Mouse (Mus musculus): ENCODE measurements around the gene Crcp. TPM values are rescaled to one million over a fixed set of nuclear protein-coding genes. Genes with fewer than 3 reads are reported as not detected.

Gene Crcp
- 85.6 and 86.8 TPM in 2 replicates for polyA plus RNA-seq (2015; fragmentation: Nextera tagmentation; extraction: Ambion mirVana)

DNA sequence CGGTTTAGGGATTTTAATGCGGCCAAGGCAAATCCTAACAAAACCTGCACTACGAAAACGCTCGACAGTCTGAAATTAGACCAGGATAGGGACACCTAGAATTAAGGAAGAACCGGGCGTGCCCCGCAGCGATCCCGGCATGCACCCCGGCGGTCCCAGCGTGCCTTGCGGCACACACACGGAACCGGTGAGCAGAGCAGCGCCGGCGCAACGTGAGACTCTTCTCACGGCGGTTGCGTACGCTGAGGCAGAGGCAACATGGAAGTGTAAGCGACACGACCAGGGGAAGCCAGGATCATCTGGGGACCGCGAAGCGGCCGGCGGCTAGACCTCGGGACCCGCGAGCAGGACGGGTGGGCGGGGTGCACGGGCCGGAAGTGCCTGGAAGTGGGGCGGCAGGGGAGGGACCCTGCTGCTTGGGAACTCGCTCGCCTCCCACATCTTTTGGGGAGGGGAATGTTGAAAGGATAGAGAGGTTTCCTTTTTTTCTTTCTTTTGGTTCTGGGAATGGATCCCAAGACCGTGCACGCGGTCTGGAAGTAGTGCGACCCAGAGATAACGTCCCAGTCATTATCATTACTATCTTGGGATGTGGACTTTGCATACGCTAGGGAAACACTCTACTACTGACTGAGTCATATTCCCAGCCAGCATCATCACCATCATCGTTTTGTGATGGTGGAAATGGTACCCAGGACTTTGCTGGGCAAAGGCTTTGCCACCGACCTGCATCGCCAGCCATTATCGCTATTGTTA is at the start of gene Crcp, which contains the start of gene Asl:
TSS of gene Crcp (plus strand) at position 149 of the 756 bp plus-strand sequence.
TSS of gene Asl (minus strand) at position 106 of the 756 bp plus-strand sequence.
- no peaks in the 10 kb centered on the region for H3K9me3 ChIP-seq (replicated peaks; ENCODE audit: control insufficient read depth, low read length, poor library complexity, severe bottlenecking)
- H3K4me3 ChIP-seq (ENCODE audit: low read depth, low read length), result peak within 1 kb of the TSS; percentile 65
- 2% methylated on average over 51 of the region's 51 CpGs for WGBS
- H3K27me3 ChIP-seq (ENCODE audit: control insufficient read depth, insufficient read depth, low read depth, low read length), result peaks cover 3% of the 10 kb centered on the region; the same call in 1 of the 2 replicates
- peaks cover 7% of the 10 kb centered on the region for H3K4me1 ChIP-seq (ENCODE audit: control insufficient read depth, insufficient read depth, low read length)
- peak within 1 kb of the TSS; percentile 72 for H3K9ac ChIP-seq (ENCODE audit: low read depth, low read length)
- peak; percentile 88 for ATAC-seq
- H3K36me3 ChIP-seq (ENCODE audit: control insufficient read depth, insufficient read depth, low read length), result no peaks in the 10 kb centered on the region
- peak within 1 kb of the TSS; percentile 75 for H3K4me2 ChIP-seq (ENCODE audit: low read length)
- peak within 1 kb of the TSS; percentile 93 for H3K27ac ChIP-seq (ENCODE audit: low read length)

DNA sequence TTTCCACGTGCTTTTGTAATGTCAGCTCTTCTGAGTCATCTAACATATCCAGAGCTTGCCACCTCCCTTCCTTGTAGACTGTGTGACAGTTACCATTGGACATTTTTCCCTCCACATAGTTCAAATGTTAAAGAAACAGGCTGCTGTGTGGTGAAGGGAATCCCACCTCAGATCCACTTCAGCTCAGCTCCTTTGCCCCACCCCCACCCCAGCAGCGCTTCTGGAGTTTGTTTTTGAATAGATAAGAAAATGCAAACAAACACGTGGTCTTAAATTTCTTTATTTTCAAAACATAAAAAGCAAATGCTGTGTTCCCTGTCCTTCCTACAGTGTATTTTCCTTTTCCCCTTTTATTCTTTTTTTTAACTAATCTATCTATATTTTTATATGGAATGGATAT is 48.9 kb upstream of the Crcp start:
- Histone ChIP-seq H3K27ac (ENCODE audit: low read length) (no peak overlapping the region), H3K9me3 (replicated peaks; ENCODE audit: control insufficient read depth, low read length, poor library complexity, severe bottlenecking) (no peaks in the 10 kb centered on the region), H3K4me3 (ENCODE audit: low read depth, low read length) (no peak overlapping the region), H3K4me1 (ENCODE audit: control insufficient read depth, insufficient read depth, low read length) (no peaks in the 10 kb centered on the region), H3K9ac (ENCODE audit: low read depth, low read length) (no peak overlapping the region), H3K36me3 (ENCODE audit: control insufficient read depth, insufficient read depth, low read length) (peaks cover 6% of the 10 kb centered on the region), H3K4me2 (ENCODE audit: low read length) (no peak overlapping the region), H3K27me3 (ENCODE audit: control insufficient read depth, insufficient read depth, low read depth, low read length) (no peaks in the 10 kb centered on the region)
- no peak for ATAC-seq
- 84% methylated on average over 3 of the region's 3 CpGs for WGBS

DNA sequence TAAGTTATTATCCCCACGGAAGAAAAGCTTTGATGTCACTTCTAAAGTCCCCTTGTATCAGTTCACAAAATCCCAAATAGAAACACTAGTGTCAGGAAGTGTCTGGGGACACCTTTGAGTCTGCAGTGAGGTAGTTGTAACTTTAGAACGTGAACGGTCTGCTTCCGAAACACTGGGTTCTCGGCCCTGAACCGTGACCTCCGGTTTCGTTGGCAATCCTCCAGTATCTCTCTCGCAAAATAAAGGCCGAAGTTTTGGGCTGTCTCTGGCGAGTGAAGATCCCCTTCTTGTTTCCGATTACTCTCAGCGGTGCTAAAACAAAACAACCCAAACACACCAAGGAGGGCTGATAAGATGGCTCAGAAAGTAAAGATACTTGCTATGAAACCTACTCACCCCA is 39.7 kb upstream of the Crcp start:
- no peak overlapping the region for H3K27ac ChIP-seq (ENCODE audit: low read length)
- no peaks in the 10 kb centered on the region for H3K4me1 ChIP-seq (ENCODE audit: control insufficient read depth, insufficient read depth, low read length)
- H3K9me3 ChIP-seq (replicated peaks; ENCODE audit: control insufficient read depth, low read length, poor library complexity, severe bottlenecking), result no peaks in the 10 kb centered on the region
- WGBS, result 82% methylated on average over 13 of the region's 13 CpGs
- no peak overlapping the region for H3K9ac ChIP-seq (ENCODE audit: low read depth, low read length)
- H3K27me3 ChIP-seq (ENCODE audit: control insufficient read depth, insufficient read depth, low read depth, low read length), result no peaks in the 10 kb centered on the region
- ATAC-seq, result no peak
- no peak overlapping the region for H3K4me2 ChIP-seq (ENCODE audit: low read length)
- H3K36me3 ChIP-seq (ENCODE audit: control insufficient read depth, insufficient read depth, low read length), result no peaks in the 10 kb centered on the region
- H3K4me3 ChIP-seq (ENCODE audit: low read depth, low read length), result no peak overlapping the region

DNA sequence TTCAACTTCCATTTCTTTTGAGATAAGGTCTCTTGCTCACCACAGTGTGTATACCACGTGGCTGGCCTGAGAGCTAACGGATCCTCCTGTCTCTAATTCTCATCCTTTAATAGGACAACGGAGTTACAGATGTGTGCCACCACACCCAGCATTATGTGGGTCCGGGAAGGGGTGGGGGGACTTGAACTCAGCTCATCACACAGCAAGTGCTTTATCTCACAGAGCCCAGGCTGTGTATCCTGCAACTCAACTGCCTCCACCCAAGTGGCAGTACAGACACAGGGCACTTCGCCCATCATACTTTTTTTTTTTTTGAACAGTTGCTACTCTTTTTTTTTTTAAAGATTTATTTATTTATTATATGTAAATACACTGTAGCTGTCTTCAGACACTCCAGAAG is 37.2 kb upstream of the Crcp start:
- ATAC-seq, result no peak
- H3K36me3 ChIP-seq (ENCODE audit: control insufficient read depth, insufficient read depth, low read length), result no peaks in the 10 kb centered on the region
- WGBS, result 92% methylated on average over 5 of the region's 5 CpGs
- no peak overlapping the region for H3K4me2 ChIP-seq (ENCODE audit: low read length)
- no peak overlapping the region for H3K4me3 ChIP-seq (ENCODE audit: low read depth, low read length)
- H3K27ac ChIP-seq (ENCODE audit: low read length), result no peak overlapping the region
- no peaks in the 10 kb centered on the region for H3K9me3 ChIP-seq (replicated peaks; ENCODE audit: control insufficient read depth, low read length, poor library complexity, severe bottlenecking)
- H3K27me3 ChIP-seq (ENCODE audit: control insufficient read depth, insufficient read depth, low read depth, low read length), result no peaks in the 10 kb centered on the region
- H3K9ac ChIP-seq (ENCODE audit: low read depth, low read length), result no peak overlapping the region
- no peaks in the 10 kb centered on the region for H3K4me1 ChIP-seq (ENCODE audit: control insufficient read depth, insufficient read depth, low read length)

DNA sequence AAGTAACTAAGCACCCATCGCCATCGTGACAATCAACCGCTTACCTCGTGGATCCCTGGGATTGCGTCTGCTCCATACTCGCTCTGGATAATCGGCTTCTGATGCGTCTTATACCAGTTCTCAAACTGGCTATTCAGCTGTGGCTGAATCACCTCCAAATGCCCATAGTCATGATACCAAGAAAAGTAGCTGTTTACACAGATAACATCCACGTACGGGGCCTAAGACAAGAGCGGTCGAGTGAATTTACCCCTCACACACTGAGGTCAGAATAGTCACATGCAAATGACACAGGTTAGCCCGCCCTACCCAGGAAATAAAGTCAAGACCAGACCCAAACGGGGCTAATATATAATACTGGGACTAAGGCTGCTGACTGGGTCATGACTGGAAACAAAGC is 35.7 kb upstream of the Crcp start:
- Histone ChIP-seq H3K9me3 (replicated peaks; ENCODE audit: control insufficient read depth, low read length, poor library complexity, severe bottlenecking) (no peaks in the 10 kb centered on the region), H3K27me3 (ENCODE audit: control insufficient read depth, insufficient read depth, low read depth, low read length) (no peaks in the 10 kb centered on the region), H3K36me3 (ENCODE audit: control insufficient read depth, insufficient read depth, low read length) (no peaks in the 10 kb centered on the region), H3K4me2 (ENCODE audit: low read length) (no peak overlapping the region), H3K9ac (ENCODE audit: low read depth, low read length) (no peak overlapping the region), H3K4me3 (ENCODE audit: low read depth, low read length) (no peak overlapping the region), H3K4me1 (ENCODE audit: control insufficient read depth, insufficient read depth, low read length) (no peaks in the 10 kb centered on the region), H3K27ac (ENCODE audit: low read length) (no peak overlapping the region)
- no peak for ATAC-seq
- 95% methylated on average over 14 of the region's 14 CpGs for WGBS

DNA sequence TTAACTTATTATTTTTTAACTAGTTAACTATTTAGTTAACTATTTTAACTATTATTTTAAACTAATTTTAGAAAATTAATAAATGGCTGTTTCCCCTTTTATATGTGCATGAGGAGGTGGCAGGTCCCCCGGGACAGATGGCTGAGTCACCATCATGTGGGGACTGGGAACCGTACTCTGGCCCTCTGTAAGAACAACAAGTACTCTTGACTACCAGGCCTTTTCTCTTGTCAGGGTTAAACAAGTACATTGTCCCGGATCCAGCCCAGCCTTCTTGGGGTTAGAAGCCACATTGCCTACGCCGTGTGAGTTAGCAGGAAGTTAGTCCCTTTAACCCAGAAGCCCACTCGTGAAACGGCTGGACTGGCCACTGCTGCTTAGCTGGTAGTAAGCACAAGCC is 34.1 kb upstream of the Crcp start:
- H3K36me3 ChIP-seq (ENCODE audit: control insufficient read depth, insufficient read depth, low read length), result no peaks in the 10 kb centered on the region
- no peak overlapping the region for H3K27ac ChIP-seq (ENCODE audit: low read length)
- 91% methylated on average over 7 of the region's 7 CpGs for WGBS
- H3K9me3 ChIP-seq (replicated peaks; ENCODE audit: control insufficient read depth, low read length, poor library complexity, severe bottlenecking), result no peaks in the 10 kb centered on the region
- no peaks in the 10 kb centered on the region for H3K27me3 ChIP-seq (ENCODE audit: control insufficient read depth, insufficient read depth, low read depth, low read length)
- H3K4me1 ChIP-seq (ENCODE audit: control insufficient read depth, insufficient read depth, low read length), result no peaks in the 10 kb centered on the region
- ATAC-seq, result no peak
- H3K9ac ChIP-seq (ENCODE audit: low read depth, low read length), result no peak overlapping the region
- H3K4me2 ChIP-seq (ENCODE audit: low read length), result no peak overlapping the region
- no peak overlapping the region for H3K4me3 ChIP-seq (ENCODE audit: low read depth, low read length)

DNA sequence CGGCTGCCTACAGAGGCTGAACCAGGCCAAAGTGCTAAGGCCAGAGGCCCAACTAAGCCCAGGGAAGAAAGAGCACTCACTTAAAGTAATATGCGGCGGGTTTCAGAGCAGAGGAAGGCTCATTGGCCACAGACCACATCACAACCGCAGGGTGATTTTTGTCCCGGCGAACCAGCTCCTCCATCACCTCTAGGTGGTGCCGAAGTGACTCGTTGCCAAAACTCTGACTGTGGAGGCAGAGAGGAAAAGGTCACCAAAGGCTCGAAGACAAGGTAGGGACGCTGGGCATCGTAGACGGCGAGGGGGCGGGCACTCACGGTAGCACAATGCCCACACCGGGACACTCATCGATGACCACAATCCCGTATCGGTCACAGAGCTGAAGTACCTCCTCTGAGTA is 31.4 kb upstream of the Crcp start:
- H3K9ac ChIP-seq (ENCODE audit: low read depth, low read length), result no peak overlapping the region

DNA sequence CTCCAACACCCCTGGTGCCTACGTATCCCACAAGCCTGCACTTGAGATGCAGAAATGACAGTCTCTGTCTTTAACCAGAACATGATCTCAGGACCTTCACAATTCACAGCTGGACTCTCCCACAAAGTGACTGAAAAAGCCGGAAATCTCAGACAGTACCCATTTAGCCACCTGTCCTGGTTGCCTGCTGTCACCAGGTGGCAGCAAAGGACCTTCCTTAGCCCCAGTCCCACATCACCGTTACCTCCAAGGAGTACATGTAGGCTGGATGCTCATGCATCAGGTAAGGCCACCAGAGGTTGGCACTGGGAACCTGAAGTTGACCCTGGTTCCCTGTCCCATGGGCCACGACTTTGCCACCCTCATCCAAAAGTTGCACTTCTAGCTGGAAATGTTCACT is 30.0 kb upstream of the Crcp start:
- no peak overlapping the region for H3K27ac ChIP-seq (ENCODE audit: low read length)
- H3K9me3 ChIP-seq (replicated peaks; ENCODE audit: control insufficient read depth, low read length, poor library complexity, severe bottlenecking), result no peaks in the 10 kb centered on the region
- whole genome bisulfite sequencing, result 32% methylated on average over 4 of the region's 4 CpGs
- H3K27me3 ChIP-seq (ENCODE audit: control insufficient read depth, insufficient read depth, low read depth, low read length), result no peaks in the 10 kb centered on the region
- H3K4me2 ChIP-seq (ENCODE audit: low read length), result no peak overlapping the region
- no peaks in the 10 kb centered on the region for H3K36me3 ChIP-seq (ENCODE audit: control insufficient read depth, insufficient read depth, low read length)
- peaks cover 8% of the 10 kb centered on the region for H3K4me1 ChIP-seq (ENCODE audit: control insufficient read depth, insufficient read depth, low read length)
- no peak for ATAC-seq
- H3K9ac ChIP-seq (ENCODE audit: low read depth, low read length), result no peak overlapping the region
- no peak overlapping the region for H3K4me3 ChIP-seq (ENCODE audit: low read depth, low read length)

More for the DNA sequence above, 31.4 kb upstream of the Crcp start:
- Histone ChIP-seq H3K4me3 (ENCODE audit: low read depth, low read length) (no peak overlapping the region), H3K27me3 (ENCODE audit: control insufficient read depth, insufficient read depth, low read depth, low read length) (no peaks in the 10 kb centered on the region), H3K36me3 (ENCODE audit: control insufficient read depth, insufficient read depth, low read length) (no peaks in the 10 kb centered on the region), H3K4me2 (ENCODE audit: low read length) (no peak overlapping the region), H3K4me1 (ENCODE audit: control insufficient read depth, insufficient read depth, low read length) (peaks cover 8% of the 10 kb centered on the region), H3K27ac (ENCODE audit: low read length) (no peak overlapping the region), H3K9me3 (replicated peaks; ENCODE audit: control insufficient read depth, low read length, poor library complexity, severe bottlenecking) (no peaks in the 10 kb centered on the region)
- no peak for ATAC-seq
- 70% methylated on average over 19 of the region's 19 CpGs for WGBS

DNA sequence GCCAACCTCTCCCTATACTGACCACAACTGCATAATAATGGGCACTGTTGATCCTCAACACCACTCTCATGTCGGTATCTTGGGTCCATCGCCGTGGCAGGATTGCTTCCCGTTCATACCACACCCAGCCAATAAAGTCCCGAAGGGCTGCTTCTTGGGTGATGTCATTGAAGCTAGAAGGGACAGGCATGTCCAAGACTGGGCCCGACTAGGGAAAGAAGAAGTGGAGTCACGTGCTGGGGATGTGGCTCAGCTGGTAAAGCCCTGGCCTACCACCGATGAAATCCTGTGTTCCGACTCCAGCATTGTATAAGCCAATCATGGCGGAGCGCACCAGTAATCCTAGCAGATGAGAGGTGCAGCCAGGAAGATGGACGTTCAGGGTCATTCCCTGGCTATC is 28.4 kb upstream of the Crcp start:
- no peak for ATAC-seq
- Histone ChIP-seq H3K4me2 (ENCODE audit: low read length) (no peak overlapping the region), H3K27me3 (ENCODE audit: control insufficient read depth, insufficient read depth, low read depth, low read length) (no peaks in the 10 kb centered on the region), H3K9ac (ENCODE audit: low read depth, low read length) (no peak overlapping the region), H3K36me3 (ENCODE audit: control insufficient read depth, insufficient read depth, low read length) (no peaks in the 10 kb centered on the region), H3K27ac (ENCODE audit: low read length) (no peak overlapping the region), H3K4me1 (ENCODE audit: control insufficient read depth, insufficient read depth, low read length) (peaks cover 8% of the 10 kb centered on the region), H3K9me3 (replicated peaks; ENCODE audit: control insufficient read depth, low read length, poor library complexity, severe bottlenecking) (no peaks in the 10 kb centered on the region; the same call in 1 of the 2 replicates), H3K4me3 (ENCODE audit: low read depth, low read length) (no peak overlapping the region)
- WGBS, result 95% methylated on average over 12 of the region's 12 CpGs

Data from midbrain, embryonic 16.5 days (tissue).